Mouse (Mus musculus) gastrocnemius, adult 18-20 months (tissue): ENCODE measurements around the gene Ivd. TPM values are rescaled to one million over a fixed set of nuclear protein-coding genes. Genes with fewer than 3 reads are reported as not detected.

Experiments used
- DNase-seq: peaks from one replicate; pipeline ENCODE4 v3.0.0; 2021; ENCODE audit warnings: low spot score
- total RNA-seq, 2 experiments: library from RNA; stranded (reverse); gene quantifications; 2 replicates each; pipeline ENCODE4 v1.2.3; 2021

The Ivd gene
- total RNA-seq, 2 experiments from 2014 or later, result 122 to 164 TPM

DNA sequence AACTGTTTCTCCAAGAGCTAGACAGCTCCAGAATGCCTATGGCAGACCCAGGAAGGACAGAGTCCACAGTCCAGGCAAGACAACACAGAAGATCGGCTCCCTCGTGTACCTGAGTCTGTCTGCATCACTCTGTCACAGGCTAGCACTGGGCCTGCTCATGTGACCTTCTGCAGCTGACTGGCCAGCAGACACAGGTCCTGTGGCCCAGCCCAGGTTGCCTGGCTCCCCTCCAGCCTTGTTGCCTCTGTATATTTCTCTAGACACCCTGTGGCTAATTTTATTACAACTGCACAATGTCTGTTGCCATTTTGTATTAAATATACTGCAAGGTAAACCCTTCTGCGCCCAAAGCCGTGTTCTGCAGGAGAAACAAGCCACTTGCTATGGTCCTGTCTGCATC, 19.3 kb downstream of the Ivd start:
- DNase-seq, result no peak

- no peak for DNase-seq
These were observed 20.2 kb downstream of the Ivd start for GRCm38 (mm10) chr2:118881956-118882355.

GRCm38 (mm10) chr2:118882840-118883679, 21.3 kb downstream of the Ivd start:
- peak; percentile 87 for DNase-seq

DNA sequence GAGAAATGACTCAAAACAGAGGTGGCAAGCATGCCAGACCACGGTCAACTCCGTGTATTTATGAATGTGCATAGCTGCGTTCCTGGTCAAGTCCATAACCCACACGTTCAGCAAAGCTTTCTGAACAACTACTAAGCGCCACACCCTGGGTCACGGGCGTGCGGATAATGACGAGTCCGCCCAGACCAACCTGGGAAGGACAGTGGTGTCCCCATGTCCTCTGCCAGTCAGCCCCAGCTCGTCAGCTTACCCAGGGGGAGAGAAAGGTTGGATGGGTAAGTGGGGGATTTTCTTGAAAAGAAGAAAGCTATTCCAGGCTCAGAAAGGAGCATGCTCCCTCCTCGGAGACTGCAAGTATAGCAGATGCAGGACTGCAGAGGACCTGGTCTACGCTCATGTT, 25.7 kb downstream of the Ivd start:
- no peak for DNase-seq

DNA sequence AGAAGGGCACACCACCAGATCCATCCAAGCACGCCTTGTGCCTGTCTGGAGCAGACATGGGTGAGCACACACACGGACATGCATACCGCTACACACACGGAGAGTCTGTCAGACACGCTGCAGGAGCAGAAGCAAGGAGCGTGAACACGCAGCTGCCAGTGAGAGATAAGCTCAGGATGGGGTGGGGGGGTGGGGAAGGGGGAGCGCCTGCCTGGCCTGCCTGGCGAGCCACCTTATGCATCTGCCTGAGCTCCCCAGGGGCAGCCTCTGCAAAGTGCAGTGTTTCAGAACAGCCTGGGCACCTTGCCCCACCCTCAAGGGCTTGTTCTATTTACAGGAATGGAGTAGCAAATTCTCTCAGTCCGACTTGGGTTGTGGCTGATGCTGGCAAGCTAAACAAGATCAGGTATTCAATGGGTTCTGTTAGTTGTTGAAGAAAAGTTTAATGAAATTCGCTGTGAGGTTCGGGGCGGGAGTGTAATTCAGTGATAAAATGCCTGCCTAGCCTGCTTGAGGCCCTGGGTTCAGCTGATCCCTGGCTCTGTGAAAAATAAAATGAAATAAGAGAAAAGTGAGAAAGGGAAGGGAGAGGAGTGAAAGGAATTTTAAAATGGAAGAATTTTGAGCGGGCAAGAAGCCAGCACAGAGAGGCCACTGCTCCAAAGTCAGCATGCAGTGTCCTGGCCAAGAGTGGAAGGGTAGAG, 26.2 kb downstream of the Ivd start:
- DNase-seq, result peak; percentile 42

DNA sequence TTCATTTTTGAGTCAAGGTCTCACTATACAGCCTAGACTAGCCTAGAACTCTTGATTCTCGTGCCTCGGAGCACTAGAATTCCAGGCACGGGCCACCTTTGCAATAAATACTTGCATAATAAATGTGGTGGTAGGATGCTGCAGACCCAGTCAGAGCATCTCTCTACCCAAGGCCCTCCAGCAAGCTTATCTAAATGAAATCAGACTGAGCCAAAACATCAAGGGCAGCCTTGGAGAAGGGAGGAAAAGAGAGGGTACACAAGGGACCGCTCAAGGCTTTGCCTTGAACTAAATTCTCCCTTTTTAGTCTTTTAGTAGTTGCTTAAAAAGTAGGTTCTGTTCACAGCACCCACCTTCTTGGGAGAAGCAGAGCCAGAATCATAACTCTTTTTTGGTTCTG, 29.4 kb downstream of the Ivd start:
- DNase-seq, result no peak

DNA sequence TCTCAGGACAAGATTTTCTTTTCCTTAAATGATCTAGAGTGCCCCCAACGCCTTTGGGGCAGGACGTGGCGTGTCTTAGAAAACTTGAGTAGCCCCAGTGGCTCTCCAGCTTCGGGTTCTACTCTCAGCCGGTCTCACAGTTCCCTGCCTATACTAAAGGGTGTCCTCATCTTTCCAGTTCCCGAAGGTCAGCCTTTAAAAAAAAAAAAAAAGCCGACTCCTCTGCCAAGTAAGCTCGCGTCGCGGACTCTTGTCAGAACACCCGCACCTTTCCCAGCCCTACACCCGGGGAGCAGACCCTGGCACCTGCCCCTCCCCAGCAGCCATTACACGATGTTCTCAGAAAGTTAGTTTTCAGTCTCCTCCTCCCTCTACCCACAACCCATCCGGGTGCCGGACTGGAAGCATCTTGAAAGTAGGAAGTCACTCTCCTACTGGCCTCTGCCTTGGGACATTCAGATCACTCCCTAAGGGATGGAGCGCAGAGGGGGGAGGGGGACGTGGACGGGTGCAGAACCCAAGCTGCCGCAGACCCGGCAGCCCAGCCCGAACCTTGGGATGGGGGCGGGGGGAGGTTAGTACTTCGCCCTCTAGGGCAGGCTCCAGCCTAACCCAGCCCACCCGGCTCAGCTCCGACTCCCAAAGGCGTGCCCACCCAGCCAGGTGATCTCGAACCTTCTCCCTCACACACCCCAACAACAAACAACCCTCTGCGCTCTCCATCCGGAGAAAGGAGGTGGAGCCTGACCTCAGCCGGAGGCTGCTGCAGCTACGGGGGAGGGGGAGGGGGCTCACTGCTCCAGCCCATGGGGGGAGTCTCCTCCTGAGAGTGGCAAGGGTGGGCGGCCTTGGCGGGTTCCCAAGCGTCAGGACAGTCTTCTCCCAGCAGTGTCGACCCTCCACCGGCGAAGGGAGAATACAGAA, 34.5 kb downstream of the Ivd start:
- DNase-seq, result no peak

DNA sequence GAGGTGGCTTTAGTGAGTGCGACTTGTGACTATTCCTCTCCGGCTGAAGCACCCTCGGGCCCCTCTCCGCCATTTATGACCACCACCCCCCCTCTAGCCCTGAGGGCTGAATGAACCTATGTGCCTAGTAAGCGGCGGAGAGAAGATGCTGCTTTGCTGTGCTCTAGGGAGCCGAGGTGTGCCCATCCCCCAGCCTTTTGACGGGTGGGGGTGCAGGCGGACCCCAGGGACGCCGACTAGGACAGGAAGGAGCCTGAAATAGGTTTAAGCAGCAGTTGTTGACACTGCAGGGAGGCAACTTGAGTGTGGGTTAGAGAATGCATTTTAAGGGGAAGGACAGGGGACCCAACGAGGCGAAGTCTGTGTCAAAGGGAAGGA, 35.1 kb downstream of the Ivd start:
- no peak for DNase-seq

GRCm38 (mm10) chr2:118897392-118897791, 35.6 kb downstream of the Ivd start:
- no peak for DNase-seq

DNA sequence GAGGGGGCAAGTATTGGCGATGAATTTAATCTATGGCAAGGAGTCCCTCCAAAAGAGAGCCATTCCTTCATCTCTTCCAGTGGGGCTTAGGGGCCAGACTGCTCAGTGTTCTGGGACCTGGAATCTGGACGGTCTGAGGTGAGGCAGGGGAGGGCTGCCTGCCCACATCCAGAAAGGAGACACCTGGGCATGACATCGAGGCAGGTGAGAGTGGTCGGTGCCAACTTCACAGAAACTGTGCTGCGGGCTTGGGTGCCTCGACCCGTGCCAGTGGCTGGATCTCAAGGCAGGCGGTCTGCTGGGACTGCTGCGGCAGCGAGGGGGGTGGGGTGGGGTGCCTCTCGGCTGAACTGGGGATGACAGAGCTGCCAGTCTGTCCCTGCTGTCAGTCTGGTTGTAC, 36.1 kb downstream of the Ivd start:
- no peak for DNase-seq

GRCm38 (mm10) chr2:118898771-118899170, 37.0 kb downstream of the Ivd start:
- DNase-seq, result no peak

DNA sequence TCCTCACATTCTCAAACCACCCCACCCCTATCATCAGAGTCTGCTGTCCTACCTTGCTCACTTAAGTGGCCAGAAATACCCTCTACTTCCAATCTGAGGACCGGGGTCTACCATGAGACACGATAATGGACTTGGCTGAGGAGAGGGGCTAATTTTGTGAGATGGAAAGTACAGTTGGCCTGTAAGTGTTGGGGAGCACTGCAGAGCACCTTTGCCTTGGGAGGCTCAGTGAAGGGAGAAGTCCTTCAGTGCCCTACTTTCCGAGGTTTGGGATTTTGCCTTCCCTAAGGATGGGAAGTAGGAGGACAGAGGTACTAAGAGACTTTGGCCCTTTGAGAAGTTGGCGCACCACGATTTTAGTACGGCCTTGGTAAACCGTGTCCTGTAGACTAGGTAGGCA, 37.6 kb downstream of the Ivd start:
- DNase-seq, result no peak

GRCm38 (mm10) chr2:118899981-118900825, 38.4 kb downstream of the Ivd start, which contains the start of gene Bahd1:
Bahd1 (plus strand) TSS chr2:118900377.
- DNase-seq, result no peak

- DNase-seq, result no peak
These were observed 39.0 kb downstream of the Ivd start for GRCm38 (mm10) chr2:118900826-118901140.

GRCm38 (mm10) chr2:118901175-118902031, 39.6 kb downstream of the Ivd start:
- DNase-seq, result peak; percentile 98

GRCm38 (mm10) chr2:118902051-118903025, 40.6 kb downstream of the Ivd start:
- peak; percentile 27 for DNase-seq

GRCm38 (mm10) chr2:118903333-118903741, 41.6 kb downstream of the Ivd start:
- no peak for DNase-seq

- no peak for DNase-seq
These were observed 43.8 kb downstream of the Ivd start for GRCm38 (mm10) chr2:118905433-118906117.
